Mouse (Mus musculus) CH12.LX (cell line): ENCODE measurements around the gene Tmem259. TPM values are rescaled to one million over a fixed set of nuclear protein-coding genes. Genes with fewer than 3 reads are reported as not detected.

Experiments
- DNase-seq: peaks from one replicate; pipeline ENCODE4 v3.0.0-alpha.2; 2013; ENCODE audit errors: extremely low read depth
- H3K27ac ChIP-seq: 2 replicates; pipeline ENCODE4 v1.5.1; 2012; ENCODE audit warnings: low read depth, mild to moderate bottlenecking, control low read depth, moderate library complexity; ENCODE audit not compliant: insufficient read depth
- H3K27me3 ChIP-seq: replicated peaks from 2 replicates; pipeline ENCODE3; 2012; ENCODE audit warnings: inconsistent platforms
- H3K36me3 ChIP-seq, 2 experiments: replicated peaks in 1 of 2; 2 replicates each; pipeline versions ENCODE3 to v1.6.1; 2012; ENCODE audit warnings: inconsistent platforms in 1 of 2, low read length in 1 of 2, mild to moderate bottlenecking in 1 of 2, mixed read lengths in 1 of 2, moderate library complexity in 1 of 2; ENCODE audit not compliant: control insufficient read depth in 1 of 2, insufficient read depth in 1 of 2
- H3K4me1 ChIP-seq, 2 experiments: 2 replicates each; pipeline ENCODE4 v1.6.1; 2012; ENCODE audit warnings: inconsistent platforms in 1 of 2, moderate library complexity in 1 of 2; ENCODE audit not compliant: insufficient read depth in 2 of 2, control insufficient read depth in 1 of 2
- H3K4me2 ChIP-seq: 2 replicates; pipeline ENCODE4 v1.6.1; 2012; ENCODE audit warnings: low read depth, mild to moderate bottlenecking, control low read depth; ENCODE audit not compliant: poor library complexity, insufficient read depth, severe bottlenecking
- H3K4me3 ChIP-seq, 3 experiments: fragments of 150-350 bp in 1 of 3; sonication (generic) in 1 of 3; replicated peaks in 1 of 3; 2 replicates each; pipeline versions ENCODE3 to v1.5.1; 2011 to 2012; ENCODE audit warnings: low read depth in 2 of 3, low read length in 2 of 3, mild to moderate bottlenecking in 2 of 3, moderate library complexity in 2 of 3, control low read depth in 1 of 3, improper control_type of control experiment in 1 of 3, inconsistent platforms in 1 of 3, mixed read lengths in 1 of 3; ENCODE audit not compliant: poor library complexity in 1 of 3
- H3K79me2 ChIP-seq: replicated peaks from 2 replicates; pipeline ENCODE4 v1.6.1; 2012; ENCODE audit warnings: mild to moderate bottlenecking, moderate library complexity; ENCODE audit not compliant: control insufficient read depth, poor library complexity, insufficient read depth, severe bottlenecking; ENCODE audit errors: extremely low read depth
- H3K9ac ChIP-seq: 2 replicates; pipeline ENCODE4 v1.6.1; 2012; ENCODE audit warnings: low read depth, mild to moderate bottlenecking, control low read depth, moderate library complexity; ENCODE audit not compliant: insufficient read depth
- H3K9me3 ChIP-seq: replicated peaks from 2 replicates; pipeline ENCODE3; 2012; ENCODE audit warnings: low read length, inconsistent platforms, mixed read lengths
- ELF1 ChIP-seq: IDR thresholded peaks from 2 replicates; pipeline ENCODE4 v1.6.1; 2014; ENCODE audit warnings: low read depth, mild to moderate bottlenecking, inconsistent platforms, low read length, improper control_type of control experiment
- EP300 ChIP-seq: IDR thresholded peaks from 2 replicates; pipeline ENCODE4 v1.6.1; 2011; ENCODE audit warnings: low read length, improper control_type of control experiment
- GABPA ChIP-seq: IDR thresholded peaks from 2 replicates; pipeline ENCODE4 v1.6.1; 2012; ENCODE audit warnings: low read depth, low read length, improper control_type of control experiment, inconsistent platforms; ENCODE audit not compliant: insufficient replicate concordance
- IRF4 ChIP-seq: IDR thresholded peaks from 2 replicates; pipeline ENCODE4 v1.6.1; 2014; ENCODE audit warnings: low read depth, mild to moderate bottlenecking, inconsistent platforms, low read length, improper control_type of control experiment
- JUN ChIP-seq: IDR thresholded peaks from 2 replicates; pipeline ENCODE4 v1.6.1; 2011; ENCODE audit warnings: low read depth, mild to moderate bottlenecking, low read length, improper control_type of control experiment, moderate library complexity; ENCODE audit not compliant: insufficient read depth
- JUND ChIP-seq: conservative IDR thresholded peaks from 2 replicates; pipeline ENCODE4 v1.6.1; 2011; ENCODE audit warnings: low read depth, low read length, improper control_type of control experiment
- MAFK ChIP-seq: IDR thresholded peaks from 2 replicates; pipeline ENCODE4 v1.6.1; 2011; ENCODE audit warnings: low read length, improper control_type of control experiment; ENCODE audit not compliant: insufficient replicate concordance
- MAZ ChIP-seq: IDR thresholded peaks from 2 replicates; pipeline ENCODE4 v1.6.1; 2012; ENCODE audit warnings: low read depth, mild to moderate bottlenecking, inconsistent platforms, low read length, improper control_type of control experiment, moderate library complexity
- MEF2A ChIP-seq: IDR thresholded peaks from 2 replicates; pipeline ENCODE4 v1.6.1; 2014; ENCODE audit warnings: low read depth, mild to moderate bottlenecking, inconsistent platforms, low read length, improper control_type of control experiment, borderline replicate concordance
- MXI1 ChIP-seq: IDR thresholded peaks from 2 replicates; pipeline ENCODE4 v1.6.1; 2011; ENCODE audit warnings: mild to moderate bottlenecking, low read depth, low read length, improper control_type of control experiment
- MYC ChIP-seq: IDR thresholded peaks from 2 replicates; pipeline ENCODE4 v1.6.1; 2011; ENCODE audit warnings: low read depth, mild to moderate bottlenecking, improper control_type of control experiment, low read length
- PAX5 ChIP-seq: IDR thresholded peaks from 2 replicates; pipeline ENCODE4 v1.6.1; 2012; ENCODE audit warnings: low read length, inconsistent platforms, mixed read lengths
- POLR2A ChIP-seq: IDR thresholded peaks from 2 replicates; pipeline ENCODE4 v1.6.1; 2011; ENCODE audit warnings: low read depth, mild to moderate bottlenecking, improper control_type of control experiment, low read length
- POLR2AphosphoS2 ChIP-seq: IDR thresholded peaks from 2 replicates; pipeline ENCODE4 v1.6.1; 2011; ENCODE audit warnings: low read depth, low read length, improper control_type of control experiment
- RAD21 ChIP-seq: IDR thresholded peaks from 2 replicates; pipeline ENCODE4 v1.6.1; 2011; ENCODE audit warnings: low read depth, mild to moderate bottlenecking, low read length, improper control_type of control experiment, moderate library complexity
- RCOR1 ChIP-seq: conservative IDR thresholded peaks from 2 replicates; pipeline ENCODE4 v1.6.1; 2012; ENCODE audit warnings: low read depth, mild to moderate bottlenecking, inconsistent platforms, low read length, improper control_type of control experiment
- SIN3A ChIP-seq: IDR thresholded peaks from 2 replicates; pipeline ENCODE4 v1.6.1; 2012; ENCODE audit warnings: low read length, improper control_type of control experiment, inconsistent platforms
- TCF12 ChIP-seq: IDR thresholded peaks from 2 replicates; pipeline ENCODE4 v1.6.1; 2014; ENCODE audit warnings: low read depth, mild to moderate bottlenecking, inconsistent platforms, low read length, improper control_type of control experiment
- UBTF ChIP-seq: IDR thresholded peaks from 2 replicates; pipeline ENCODE4 v1.6.1; 2012; ENCODE audit warnings: low read depth, mild to moderate bottlenecking, inconsistent platforms, low read length, improper control_type of control experiment, moderate library complexity
- USF1 ChIP-seq: IDR thresholded peaks from 2 replicates; pipeline ENCODE4 v1.6.1; 2014; ENCODE audit warnings: low read depth, mild to moderate bottlenecking, inconsistent platforms, low read length, improper control_type of control experiment
- USF2 ChIP-seq: conservative IDR thresholded peaks from 2 replicates; pipeline ENCODE4 v1.6.1; 2011; ENCODE audit warnings: low read depth, low read length, improper control_type of control experiment
- ZKSCAN1 ChIP-seq: IDR thresholded peaks from 2 replicates; pipeline ENCODE4 v1.6.1; 2012; ENCODE audit warnings: low read depth, inconsistent platforms, low read length, improper control_type of control experiment, borderline replicate concordance
- ZNF384 ChIP-seq: IDR thresholded peaks from 2 replicates; pipeline ENCODE4 v1.6.1; 2012; ENCODE audit warnings: low read depth, low read length, improper control_type of control experiment, inconsistent platforms
- dilution Hi-C: fragments of 300-500 bp; cut with MboI; formaldehyde crosslinking; loops from 2 replicates; pipeline ENCODE4 v1.14.3; 2020; ENCODE audit warnings: low sequenced_read_pairs; ENCODE audit not compliant: extremely low pct_unique_long_range_greater_than_20kb, extremely low pct_ligation_motif_present
- in situ Hi-C: fragments of 300-500 bp; cut with MboI; formaldehyde crosslinking; loops from 3 replicates; pipeline ENCODE4 v1.14.3; 2019; ENCODE audit warnings: low sequenced_read_pairs, low pct_ligation_motif_present, low pct_unique_long_range_greater_than_20kb, mixed read lengths
- polyA plus RNA-seq: library from polyadenylated mRNA; unstranded; fragments of >175 nt; gene quantifications from 2 replicates; pipeline ENCODE4 v1.2.1, GENCODE M21; 2012; ENCODE audit warnings: low read depth; ENCODE audit not compliant: insufficient read length
- total RNA-seq, 2 experiments: library from RNA; depleted of rRNA; stranded (reverse); fragments of 300-350 nt in 1 of 2; fragments of >200 nt in 1 of 2; gene quantifications; 2 replicates each; pipeline ENCODE4 v1.2.3; 2012 to 2014

Gene Tmem259
- total and polyA plus RNA-seq, 3 experiments, result 50.1 to 84.2 (median 71.7) TPM

DNA sequence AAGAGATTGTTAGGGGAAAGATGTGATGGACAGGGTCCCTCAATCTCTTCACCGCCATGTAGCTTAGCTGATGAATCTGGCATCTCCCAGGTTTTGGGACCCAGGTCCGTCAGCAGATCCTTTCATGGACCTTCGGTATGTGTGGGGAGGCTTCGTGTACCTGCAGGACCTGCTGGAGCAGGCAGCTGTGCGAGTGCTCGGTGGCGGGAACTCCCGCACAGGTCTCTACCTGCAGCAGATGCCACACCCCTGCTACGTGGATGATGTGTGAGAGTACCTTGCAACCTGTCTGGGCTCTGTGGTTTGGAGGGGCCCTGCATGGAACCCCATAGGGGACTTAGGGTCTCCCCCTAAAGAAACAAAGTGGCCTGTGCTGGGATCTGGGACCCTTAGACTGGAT, 17.8 kb upstream of the Tmem259 start:
- H3K27ac ChIP-seq, result no peak overlapping the region
- in situ Hi-C loops, result no loop called here
- peaks cover 0 to 79% of the 10 kb centered on the region in 2 experiments for H3K36me3 ChIP-seq
- H3K27me3 ChIP-seq, result no peaks in the 10 kb centered on the region
- H3K4me2 ChIP-seq, result no peak overlapping the region
- no peak for DNase-seq
- H3K4me1 ChIP-seq, result peaks cover 0 to 10% of the 10 kb centered on the region in 2 experiments; a peak in 2 of 4 replicates
- H3K4me3 ChIP-seq, result no peak overlapping the region
- no peaks in the 10 kb centered on the region for H3K9me3 ChIP-seq
- H3K79me2 ChIP-seq, result no peaks in the 10 kb centered on the region
- dilution Hi-C loops, result no loop called here
- H3K9ac ChIP-seq, result no peak overlapping the region
- no peak for TF ChIP-seq POLR2A
- no peak for TF ChIP-seq USF1
- TF ChIP-seq ELF1, result no peak
- TF ChIP-seq ZNF384, result no peak
- no peak for TF ChIP-seq IRF4
- TF ChIP-seq SIN3A, result no peak
- no peak for TF ChIP-seq JUND
- TF ChIP-seq USF2, result no peak
- TF ChIP-seq MEF2A, result no peak
- TF ChIP-seq JUN, result no peak

DNA sequence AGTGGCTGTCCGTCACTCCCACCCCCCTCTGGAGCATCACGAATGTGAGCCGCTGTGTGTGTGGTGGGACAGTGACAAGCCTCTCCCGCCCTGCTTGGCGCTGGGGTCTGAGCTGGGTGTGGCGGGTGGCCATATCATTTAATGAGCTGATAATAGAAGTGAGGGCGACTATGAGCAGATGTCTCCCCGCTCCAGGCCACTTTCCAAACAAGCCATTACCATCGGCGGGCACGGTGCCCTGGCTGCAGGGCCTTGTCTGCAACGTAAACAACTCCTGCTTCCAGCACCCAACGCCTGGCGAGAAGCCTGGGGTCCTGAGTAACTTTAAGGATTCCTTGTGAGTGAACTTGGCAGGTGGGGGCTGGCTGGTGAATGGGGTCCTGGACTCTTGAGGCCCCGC, 13.7 kb upstream of the Tmem259 start:
- no peak overlapping the region for H3K27ac ChIP-seq

More for the DNA sequence above, 13.7 kb upstream of the Tmem259 start:
- peaks cover 10 to 67% of the 10 kb centered on the region in 2 experiments for H3K36me3 ChIP-seq
- H3K4me2 ChIP-seq, result no peak overlapping the region
- no peak overlapping the region for H3K4me3 ChIP-seq
- in situ Hi-C loops (no loop called here), dilution Hi-C loops (no loop called here)
- DNase-seq, result no peak
- no peaks in the 10 kb centered on the region for H3K27me3 ChIP-seq
- no peaks in the 10 kb centered on the region for H3K79me2 ChIP-seq
- TF ChIP-seq GABPA, result no peak
- no peak for TF ChIP-seq EP300
- no peak for TF ChIP-seq PAX5
- no peak for TF ChIP-seq MXI1
- no peak for TF ChIP-seq USF1
- TF ChIP-seq POLR2A, result no peak
- no peak for TF ChIP-seq POLR2AphosphoS2
- no peak for TF ChIP-seq TCF12
- TF ChIP-seq RAD21, result no peak
- TF ChIP-seq ELF1, result no peak
- no peak for TF ChIP-seq UBTF
- no peak for TF ChIP-seq IRF4
- no peak for TF ChIP-seq MYC
- no peak for TF ChIP-seq ZKSCAN1
- TF ChIP-seq RCOR1, result no peak
- TF ChIP-seq MAFK, result no peak
- TF ChIP-seq MAZ, result no peak
- no peaks in the 10 kb centered on the region for H3K9me3 ChIP-seq
- peaks cover 0 to 22% of the 10 kb centered on the region in 2 experiments; a peak in 2 of 4 replicates for H3K4me1 ChIP-seq
- H3K9ac ChIP-seq, result no peak overlapping the region
